Mouse (Mus musculus): ENCODE measurements at regions not wholly inside any gene's neighbourhood (a gene's known extent, or its start where the extent isn't known, plus 50 kb on each side); places are given as distances from the start of the nearest gene placed in this dataset.
A peak's percentile ranks its signal among the peaks of the same experiment; 100 is the strongest.

- no peaks in the 10 kb centered on the region for H3K4me1 ChIP-seq (ENCODE audit: control insufficient read depth, insufficient read depth, low read length)
- H3K27me3 ChIP-seq (ENCODE audit: control insufficient read depth, insufficient read depth, low read length): no peaks in the 10 kb centered on the region
- no peak overlapping the region for H3K27ac ChIP-seq (ENCODE audit: control insufficient read depth, insufficient read depth, low read depth, low read length)
- no peak overlapping the region for H3K4me3 ChIP-seq (ENCODE audit: control insufficient read depth, low read depth, low read length)
- H3K36me3 ChIP-seq (ENCODE audit: control insufficient read depth, insufficient read depth, low read length): no peaks in the 10 kb centered on the region
- TF ChIP-seq CTCF (IDR thresholded peaks at IDR 0.05; ENCODE audit: control insufficient read depth, insufficient read depth, insufficient replicate concordance, low read depth, low read length) (no peak), POLR2A (IDR thresholded peaks at IDR 0.05; ENCODE audit: control insufficient read depth, low read depth, low read length) (no peak)
Measured at GRCm38 (mm10) chr11:45670156-45670830, 181.6 kb upstream of the Clint1 start.

- no peak overlapping the region for H3K27ac ChIP-seq (ENCODE audit: control insufficient read depth, insufficient read depth, low read depth, low read length)
- peak; percentile 40; the same call in 1 of the 2 replicates for TF ChIP-seq CTCF (IDR thresholded peaks at IDR 0.05; ENCODE audit: control insufficient read depth, insufficient read depth, insufficient replicate concordance, low read depth, low read length)
- no peak for TF ChIP-seq POLR2A (IDR thresholded peaks at IDR 0.05; ENCODE audit: control insufficient read depth, low read depth, low read length)
- H3K4me3 ChIP-seq (ENCODE audit: control insufficient read depth, low read depth, low read length): no peak overlapping the region
- no peaks in the 10 kb centered on the region for H3K36me3 ChIP-seq (ENCODE audit: control insufficient read depth, insufficient read depth, low read length)
- H3K4me1 ChIP-seq (ENCODE audit: control insufficient read depth, insufficient read depth, low read length): peaks cover 2% of the 10 kb centered on the region; the same call in 1 of the 2 replicates
- no peaks in the 10 kb centered on the region for H3K27me3 ChIP-seq (ENCODE audit: control insufficient read depth, insufficient read depth, low read length)
Measured at GRCm38 (mm10) chr11:45678666-45679292, 173.1 kb upstream of the Clint1 start.

- H3K27ac ChIP-seq (ENCODE audit: control insufficient read depth, insufficient read depth, low read depth, low read length): no peak overlapping the region
- no peak overlapping the region for H3K4me3 ChIP-seq (ENCODE audit: control insufficient read depth, low read depth, low read length)
- peaks cover 2% of the 10 kb centered on the region; the same call in 1 of the 2 replicates for H3K4me1 ChIP-seq (ENCODE audit: control insufficient read depth, insufficient read depth, low read length)
- no peak for TF ChIP-seq POLR2A (IDR thresholded peaks at IDR 0.05; ENCODE audit: control insufficient read depth, low read depth, low read length)
- TF ChIP-seq CTCF (IDR thresholded peaks at IDR 0.05; ENCODE audit: control insufficient read depth, insufficient read depth, insufficient replicate concordance, low read depth, low read length): no peak
- H3K27me3 ChIP-seq (ENCODE audit: control insufficient read depth, insufficient read depth, low read length): no peaks in the 10 kb centered on the region
- no peaks in the 10 kb centered on the region for H3K36me3 ChIP-seq (ENCODE audit: control insufficient read depth, insufficient read depth, low read length)
Measured at GRCm38 (mm10) chr11:45679293-45679673, 172.6 kb upstream of the Clint1 start.

- no peak overlapping the region for H3K4me3 ChIP-seq (ENCODE audit: control insufficient read depth, low read depth, low read length)
- H3K27ac ChIP-seq (ENCODE audit: control insufficient read depth, insufficient read depth, low read depth, low read length): peak overlapping the region; percentile 12; the same call in 1 of the 2 replicates
- no peaks in the 10 kb centered on the region for H3K4me1 ChIP-seq (ENCODE audit: control insufficient read depth, insufficient read depth, low read length)
- TF ChIP-seq POLR2A (IDR thresholded peaks at IDR 0.05; ENCODE audit: control insufficient read depth, low read depth, low read length): no peak
- no peak for TF ChIP-seq CTCF (IDR thresholded peaks at IDR 0.05; ENCODE audit: control insufficient read depth, insufficient read depth, insufficient replicate concordance, low read depth, low read length)
- no peaks in the 10 kb centered on the region for H3K27me3 ChIP-seq (ENCODE audit: control insufficient read depth, insufficient read depth, low read length)
- no peaks in the 10 kb centered on the region for H3K36me3 ChIP-seq (ENCODE audit: control insufficient read depth, insufficient read depth, low read length)
Measured at GRCm38 (mm10) chr11:45685571-45685970, 166.3 kb upstream of the Clint1 start.

GRCm38 (mm10) chr11:45693206-45693605, 158.6 kb upstream of the Clint1 start:
- H3K36me3 ChIP-seq (ENCODE audit: control insufficient read depth, insufficient read depth, low read length): no peaks in the 10 kb centered on the region
- no peak overlapping the region for H3K4me3 ChIP-seq (ENCODE audit: control insufficient read depth, low read depth, low read length)
- H3K27ac ChIP-seq (ENCODE audit: control insufficient read depth, insufficient read depth, low read depth, low read length): no peak overlapping the region
- TF ChIP-seq POLR2A (IDR thresholded peaks at IDR 0.05; ENCODE audit: control insufficient read depth, low read depth, low read length): no peak
- TF ChIP-seq CTCF (IDR thresholded peaks at IDR 0.05; ENCODE audit: control insufficient read depth, insufficient read depth, insufficient replicate concordance, low read depth, low read length): no peak
- no peaks in the 10 kb centered on the region for H3K27me3 ChIP-seq (ENCODE audit: control insufficient read depth, insufficient read depth, low read length)
- no peaks in the 10 kb centered on the region for H3K4me1 ChIP-seq (ENCODE audit: control insufficient read depth, insufficient read depth, low read length)

DNA sequence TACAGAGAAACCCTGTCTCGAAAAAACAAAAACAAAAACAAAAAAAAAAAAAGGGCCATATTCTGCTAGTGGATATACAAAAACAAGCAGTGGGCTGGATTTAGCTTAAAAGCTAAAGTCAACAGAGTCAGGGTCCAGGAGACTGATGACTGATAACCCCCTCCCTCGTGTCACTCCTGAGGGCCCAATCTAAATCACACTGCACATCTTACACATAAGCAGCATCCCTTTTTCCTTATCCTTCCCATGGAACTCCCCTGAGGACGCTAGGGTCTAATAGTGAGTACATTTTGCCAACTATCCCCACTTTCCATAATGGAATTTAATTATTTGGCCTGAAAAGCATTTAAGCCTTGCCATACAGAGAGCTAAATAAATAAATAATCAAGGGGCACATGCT, 150.3 kb upstream of the Clint1 start:
- no peaks in the 10 kb centered on the region for H3K27me3 ChIP-seq (ENCODE audit: control insufficient read depth, insufficient read depth, low read length)
- TF ChIP-seq CTCF (IDR thresholded peaks at IDR 0.05; ENCODE audit: control insufficient read depth, insufficient read depth, insufficient replicate concordance, low read depth, low read length) (no peak), POLR2A (IDR thresholded peaks at IDR 0.05; ENCODE audit: control insufficient read depth, low read depth, low read length) (no peak)
- H3K4me3 ChIP-seq (ENCODE audit: control insufficient read depth, low read depth, low read length): no peak overlapping the region
- no peaks in the 10 kb centered on the region for H3K4me1 ChIP-seq (ENCODE audit: control insufficient read depth, insufficient read depth, low read length)
- no peak overlapping the region for H3K27ac ChIP-seq (ENCODE audit: control insufficient read depth, insufficient read depth, low read depth, low read length)
- H3K36me3 ChIP-seq (ENCODE audit: control insufficient read depth, insufficient read depth, low read length): no peaks in the 10 kb centered on the region

GRCm38 (mm10) chr11:45702916-45703315, 148.9 kb upstream of the Clint1 start:
- no peaks in the 10 kb centered on the region for H3K36me3 ChIP-seq (ENCODE audit: control insufficient read depth, insufficient read depth, low read length)
- no peaks in the 10 kb centered on the region for H3K4me1 ChIP-seq (ENCODE audit: control insufficient read depth, insufficient read depth, low read length)
- no peak overlapping the region for H3K4me3 ChIP-seq (ENCODE audit: control insufficient read depth, low read depth, low read length)
- TF ChIP-seq POLR2A (IDR thresholded peaks at IDR 0.05; ENCODE audit: control insufficient read depth, low read depth, low read length) (no peak), CTCF (IDR thresholded peaks at IDR 0.05; ENCODE audit: control insufficient read depth, insufficient read depth, insufficient replicate concordance, low read depth, low read length) (no peak)
- H3K27me3 ChIP-seq (ENCODE audit: control insufficient read depth, insufficient read depth, low read length): no peaks in the 10 kb centered on the region
- no peak overlapping the region for H3K27ac ChIP-seq (ENCODE audit: control insufficient read depth, insufficient read depth, low read depth, low read length)
